Mouse (Mus musculus) cerebellum, adult 9-10 months (tissue): ENCODE results near the gene Dcn.

Source experiments
- DNase-seq: peaks from one replicate; pipeline ENCODE4 v3.0.0; 2022

Gene Dcn

DNA sequence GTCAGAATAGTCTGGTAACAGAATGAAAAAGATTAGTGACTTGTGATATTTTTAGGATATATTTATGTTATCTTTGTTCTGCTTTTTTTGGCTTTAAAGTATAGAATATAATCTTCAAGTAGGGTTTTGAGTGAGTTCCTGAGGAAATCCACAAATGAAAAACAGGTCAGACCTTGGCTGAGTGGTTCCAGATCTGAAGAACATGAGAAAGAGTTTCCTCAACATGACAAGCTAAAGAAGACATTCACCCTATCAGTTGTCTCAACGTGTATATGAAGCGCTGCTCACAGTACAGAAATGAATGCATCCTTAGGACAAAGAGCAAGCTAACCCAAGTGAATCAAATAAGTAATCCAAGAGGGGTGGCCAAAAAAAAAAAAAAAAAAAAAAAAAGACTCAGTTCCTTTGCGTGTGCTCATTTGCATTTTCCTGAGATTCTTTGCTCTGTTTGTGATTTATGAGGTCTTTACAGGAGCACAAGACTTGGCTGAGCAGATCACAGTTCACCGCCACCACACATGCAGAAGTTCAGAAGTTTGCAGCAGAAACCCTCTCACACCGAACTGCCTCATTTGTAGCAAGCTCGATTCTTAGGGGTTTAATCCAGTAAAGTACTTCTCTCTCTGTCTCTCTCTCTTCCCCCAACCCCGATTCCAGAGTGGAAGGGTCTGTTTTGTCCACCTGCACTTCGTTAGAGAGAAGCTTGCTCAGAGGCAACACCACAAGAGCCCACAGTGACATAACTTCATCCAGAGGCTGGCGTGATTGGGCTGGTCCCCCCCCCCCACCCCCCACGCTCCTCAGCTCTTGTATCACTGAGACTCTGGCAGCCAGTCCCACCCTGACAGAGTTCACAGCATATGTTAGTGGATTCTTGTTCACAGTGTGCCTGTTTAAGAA is 85.8 kb downstream of the Dcn start, which contains the start of gene Lum:
Lum (plus strand) TSS at position 172 of the 900 bp plus-strand sequence.
- no peak for DNase-seq

GRCm38 (mm10) chr10:97567489-97568135 is 88.2 kb downstream of the Dcn start:
- peak; percentile 43 for DNase-seq
